Mouse (Mus musculus): ENCODE results near the gene Gsn. TPM values are rescaled to one million over a fixed set of nuclear protein-coding genes. Genes with fewer than 3 reads are reported as not detected.

Gsn gene
- 37.1 TPM for polyA plus RNA-seq (2017; shearing (Covaris generic))

GRCm38 (mm10) chr2:35255885-35256833, at the start of gene Gsn:
Gene Gsn, plus strand, starts transcription at chr2:35256380.

GRCm38 (mm10) chr2:35336388-35337280, 80.5 kb downstream of the Gsn start, which contains the start of gene Stom:
Gene Stom, minus strand, starts transcription at chr2:35336976.

Other genes starting within 250 kb of the Gsn start
- gene Hc, start 194.9 kb upstream of the Gsn start, polyA plus RNA-seq (2017; shearing (Covaris generic)): 0.77 TPM
- gene AI182371, start 154.8 kb upstream of the Gsn start, polyA plus RNA-seq (2017; shearing (Covaris generic)): 3.1 TPM
- 144 TPM for gene Cntrl, start 146.9 kb upstream of the Gsn start, polyA plus RNA-seq (2017; shearing (Covaris generic))
- 107 TPM for gene Rab14, start 55.3 kb upstream of the Gsn start, polyA plus RNA-seq (2017; shearing (Covaris generic))
- gene Stom, start 80.6 kb downstream of the Gsn start, polyA plus RNA-seq (2017; shearing (Covaris generic)): 5.6 TPM
- gene 4930568D16Rik, start 111.3 kb downstream of the Gsn start, polyA plus RNA-seq (2017; shearing (Covaris generic)): not detected
- gene 4930402F06Rik, start 140.8 kb downstream of the Gsn start, polyA plus RNA-seq (2017; shearing (Covaris generic)): not detected
- gene Ggta1, start 206.9 kb downstream of the Gsn start, polyA plus RNA-seq (2017; shearing (Covaris generic)): 23.7 TPM